Mouse (Mus musculus) neural tube, embryonic 14.5 days (tissue): Measurements from ENCODE around the gene Tnrc6b. TPM values are rescaled to one million over a fixed set of nuclear protein-coding genes. Genes with fewer than 3 reads are reported as not detected.

ENCODE experiments used
- ATAC-seq: fragments of 200-750 bp; cut with Nextera tagmentation; 2 replicates; pipeline ENCODE4 v1.8.0; 2017; ENCODE audit warnings: low read depth, mild to moderate bottlenecking, moderate TSS enrichment, moderate library complexity
- H3K27ac ChIP-seq: fragments of 300-500 bp; sonication (generic); 2 replicates; pipeline ENCODE4 v1.5.1; 2014; ENCODE audit warnings: low read depth, mild to moderate bottlenecking, control low read depth, low read length, moderate library complexity, mixed read lengths
- H3K27me3 ChIP-seq: fragments of 300-500 bp; sonication (generic); 2 replicates; pipeline ENCODE4 v1.6.1; 2014; ENCODE audit warnings: low read length; ENCODE audit not compliant: control insufficient read depth, insufficient read depth
- H3K36me3 ChIP-seq: fragments of 300-500 bp; sonication (generic); 2 replicates; pipeline ENCODE4 v1.6.1; 2014; ENCODE audit warnings: low read length, mixed read lengths; ENCODE audit not compliant: control insufficient read depth, insufficient read depth
- H3K4me1 ChIP-seq: fragments of 300-500 bp; sonication (generic); 2 replicates; pipeline ENCODE4 v1.6.1; 2014; ENCODE audit warnings: low read length; ENCODE audit not compliant: control insufficient read depth, insufficient read depth
- H3K4me2 ChIP-seq: fragments of 300-500 bp; sonication (generic); 2 replicates; pipeline ENCODE4 v1.6.1; 2014; ENCODE audit warnings: mild to moderate bottlenecking, low read depth, low read length, control low read depth
- H3K4me3 ChIP-seq: fragments of 300-500 bp; sonication (generic); 2 replicates; pipeline ENCODE4 v1.5.1; 2014; ENCODE audit warnings: low read depth, low read length, control low read depth, mixed read lengths
- H3K9ac ChIP-seq: fragments of 300-500 bp; sonication (generic); replicated peaks from 2 replicates; pipeline ENCODE4 v1.6.1; 2014; ENCODE audit warnings: low read depth, mild to moderate bottlenecking, control low read depth, low read length, mixed read lengths
- H3K9me3 ChIP-seq: fragments of 300-500 bp; sonication (generic); 2 replicates; pipeline ENCODE4 v1.6.1; 2016; ENCODE audit warnings: low read length; ENCODE audit not compliant: control insufficient read depth
- WGBS: fragments of 180-500 bp; shearing (Covaris S2); extraction: QIAGEN DNeasy Blood & Tissue Kit; methylation state at CpG from one replicate; pipeline ENCODE4 v1.1.7; 2014; 5-methylcytosine and 5-hydroxymethylcytosine counted together
- polyA plus RNA-seq: library from polyadenylated mRNA; unstranded; fragments of >200 nt; fragmentation: Nextera tagmentation; extraction: Ambion mirVana; gene quantifications from 2 replicates; pipeline ENCODE4 v1.2.1, GENCODE M21; 2014

The Tnrc6b gene
- polyA plus RNA-seq, 1 experiment from 2014 or later, result 26.5 TPM

- 90% methylated on average over 5 of the region's 5 CpGs for WGBS
- ATAC-seq, result no peak
Measured at GRCm38 (mm10) chr15:80780154-80780751, 69.1 kb downstream of the Tnrc6b start.

GRCm38 (mm10) chr15:80781218-80781806 lies 70.2 kb downstream of the Tnrc6b start:
- Histone ChIP-seq H3K4me1 (no peaks in the 10 kb centered on the region), H3K27ac (no peak overlapping the region), H3K4me3 (no peak overlapping the region), H3K9me3 (no peaks in the 10 kb centered on the region), H3K36me3 (no peaks in the 10 kb centered on the region), H3K27me3 (no peaks in the 10 kb centered on the region), H3K9ac (no peak overlapping the region), H3K4me2 (no peak overlapping the region)
- no peak for ATAC-seq
- WGBS, result 90% methylated on average over 5 of the region's 5 CpGs

More at GRCm38 (mm10) chr15:80780154-80780751, 69.1 kb downstream of the Tnrc6b start:
- no peak overlapping the region for H3K4me3 ChIP-seq
- no peaks in the 10 kb centered on the region for H3K4me1 ChIP-seq
- H3K4me2 ChIP-seq, result no peak overlapping the region
- H3K27ac ChIP-seq, result no peak overlapping the region
- no peaks in the 10 kb centered on the region for H3K9me3 ChIP-seq
- no peaks in the 10 kb centered on the region for H3K27me3 ChIP-seq
- H3K36me3 ChIP-seq, result no peaks in the 10 kb centered on the region
- no peak overlapping the region for H3K9ac ChIP-seq

GRCm38 (mm10) chr15:80784553-80784971 lies 73.4 kb downstream of the Tnrc6b start:
- H3K27me3 ChIP-seq, result no peaks in the 10 kb centered on the region
- H3K36me3 ChIP-seq, result no peaks in the 10 kb centered on the region
- no peak overlapping the region for H3K4me2 ChIP-seq
- H3K27ac ChIP-seq, result no peak overlapping the region
- H3K9ac ChIP-seq, result no peak overlapping the region
- no peaks in the 10 kb centered on the region for H3K9me3 ChIP-seq
- H3K4me3 ChIP-seq, result no peak overlapping the region
- WGBS, result 73% methylated on average over 7 of the region's 7 CpGs
- no peaks in the 10 kb centered on the region for H3K4me1 ChIP-seq
- ATAC-seq, result no peak

DNA sequence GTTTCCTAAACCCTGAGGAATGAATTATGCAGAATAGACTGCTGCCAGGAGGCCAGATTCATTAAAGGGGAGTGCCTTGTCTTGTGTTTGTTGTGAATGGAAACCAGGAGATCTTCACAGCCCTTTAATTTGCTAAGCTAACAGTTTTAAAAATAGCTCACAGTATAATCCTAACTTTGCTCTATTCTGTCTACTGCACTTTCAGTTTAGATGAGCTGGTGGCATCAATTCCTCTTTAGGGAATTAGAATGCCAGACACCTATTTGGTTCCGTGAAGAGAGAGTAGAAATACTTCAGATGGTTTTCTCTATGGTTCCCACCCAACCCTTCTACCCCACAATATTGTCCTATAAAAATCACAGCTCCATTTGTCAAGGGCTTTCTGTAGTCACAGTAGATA lies 74.6 kb downstream of the Tnrc6b start:
- no peak overlapping the region for H3K4me3 ChIP-seq
- no peaks in the 10 kb centered on the region for H3K27me3 ChIP-seq
- 73% methylated on average over 1 of the region's 1 CpGs for WGBS
- H3K9ac ChIP-seq, result no peak overlapping the region
- no peak overlapping the region for H3K27ac ChIP-seq
- no peak overlapping the region for H3K4me2 ChIP-seq
- ATAC-seq, result no peak
- no peaks in the 10 kb centered on the region for H3K36me3 ChIP-seq
- no peaks in the 10 kb centered on the region for H3K4me1 ChIP-seq
- H3K9me3 ChIP-seq, result no peaks in the 10 kb centered on the region

DNA sequence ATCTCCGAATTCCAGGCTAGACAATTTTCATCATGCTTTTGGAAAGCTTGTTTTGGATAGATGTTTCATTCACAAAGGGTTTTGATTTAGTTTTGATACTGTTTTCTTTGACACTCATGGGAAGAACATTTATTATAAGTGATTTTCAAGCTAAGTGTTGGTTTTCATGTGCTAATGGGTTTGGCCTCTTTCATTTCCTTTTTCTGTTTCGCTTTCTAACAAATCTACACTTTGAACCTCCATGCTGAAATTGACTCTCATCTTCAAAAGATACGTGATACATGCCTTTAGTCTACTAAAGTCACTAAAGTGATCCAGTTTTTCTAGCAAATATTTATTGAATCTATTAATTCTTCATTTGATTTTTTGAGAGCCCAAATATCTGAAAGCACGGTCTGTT lies 76.6 kb downstream of the Tnrc6b start:
- ATAC-seq, result no peak

DNA sequence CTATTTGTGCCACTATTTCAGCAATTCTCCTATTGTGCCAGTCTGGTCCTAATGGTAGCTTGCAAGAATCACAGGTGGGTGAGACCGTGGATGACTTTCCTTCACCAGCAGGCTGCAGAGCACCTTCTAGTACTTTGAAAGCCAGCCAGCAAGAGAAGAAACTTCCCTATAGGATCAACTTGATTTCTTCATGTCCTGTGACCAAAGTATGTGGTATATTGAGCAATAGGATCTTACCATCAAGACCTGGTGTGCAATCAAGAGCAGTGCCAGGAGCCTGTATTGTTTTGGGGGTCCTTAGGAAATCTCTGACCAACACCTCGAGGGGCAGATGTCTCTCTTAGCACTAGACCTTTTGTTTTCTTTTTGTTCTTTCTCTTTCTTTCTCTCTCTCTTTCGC lies 81.4 kb downstream of the Tnrc6b start:
- Histone ChIP-seq H3K36me3 (no peaks in the 10 kb centered on the region), H3K4me1 (peaks cover 3% of the 10 kb centered on the region; the same call in 1 of the 2 replicates), H3K4me2 (no peak overlapping the region), H3K9me3 (no peaks in the 10 kb centered on the region), H3K27me3 (no peaks in the 10 kb centered on the region), H3K27ac (no peak overlapping the region), H3K4me3 (no peak overlapping the region), H3K9ac (no peak overlapping the region)
- WGBS, result 78% methylated on average over 3 of the region's 3 CpGs
- ATAC-seq, result no peak

More for the DNA sequence above, 76.6 kb downstream of the Tnrc6b start:
- no peaks in the 10 kb centered on the region for H3K36me3 ChIP-seq
- H3K4me3 ChIP-seq, result no peak overlapping the region
- no peak overlapping the region for H3K4me2 ChIP-seq
- whole genome bisulfite sequencing, result 89% methylated on average over 4 of the region's 4 CpGs
- no peak overlapping the region for H3K27ac ChIP-seq
- no peaks in the 10 kb centered on the region for H3K27me3 ChIP-seq
- H3K9me3 ChIP-seq, result no peaks in the 10 kb centered on the region
- no peak overlapping the region for H3K9ac ChIP-seq
- H3K4me1 ChIP-seq, result no peaks in the 10 kb centered on the region

DNA sequence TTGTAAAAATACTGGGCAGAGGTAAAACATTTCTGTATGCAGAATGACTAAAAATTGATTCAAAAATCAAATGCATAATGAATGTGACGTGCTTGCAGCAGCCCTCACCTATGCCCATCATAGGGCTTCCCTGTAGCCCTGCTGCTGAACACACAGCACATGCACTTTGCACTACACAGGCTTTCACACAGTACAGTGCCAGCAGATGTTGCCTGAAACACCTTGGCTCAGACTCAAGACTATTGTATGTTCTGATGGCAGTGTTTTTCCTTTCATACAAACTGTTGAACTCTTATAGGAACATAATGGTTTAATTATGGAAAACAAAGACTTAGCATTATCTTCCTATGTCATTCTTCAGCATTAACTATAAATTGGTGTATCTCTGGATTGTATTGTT lies 84.0 kb downstream of the Tnrc6b start:
- ATAC-seq, result no peak
- no peak overlapping the region for H3K4me2 ChIP-seq
- H3K9ac ChIP-seq, result no peak overlapping the region
- H3K4me1 ChIP-seq, result peaks cover 6% of the 10 kb centered on the region; the same call in 1 of the 2 replicates
- H3K27ac ChIP-seq, result no peak overlapping the region
- H3K4me3 ChIP-seq, result no peak overlapping the region
- H3K27me3 ChIP-seq, result no peaks in the 10 kb centered on the region
- WGBS, result 81% methylated on average over 1 of the region's 1 CpGs
- H3K36me3 ChIP-seq, result no peaks in the 10 kb centered on the region
- no peaks in the 10 kb centered on the region for H3K9me3 ChIP-seq

DNA sequence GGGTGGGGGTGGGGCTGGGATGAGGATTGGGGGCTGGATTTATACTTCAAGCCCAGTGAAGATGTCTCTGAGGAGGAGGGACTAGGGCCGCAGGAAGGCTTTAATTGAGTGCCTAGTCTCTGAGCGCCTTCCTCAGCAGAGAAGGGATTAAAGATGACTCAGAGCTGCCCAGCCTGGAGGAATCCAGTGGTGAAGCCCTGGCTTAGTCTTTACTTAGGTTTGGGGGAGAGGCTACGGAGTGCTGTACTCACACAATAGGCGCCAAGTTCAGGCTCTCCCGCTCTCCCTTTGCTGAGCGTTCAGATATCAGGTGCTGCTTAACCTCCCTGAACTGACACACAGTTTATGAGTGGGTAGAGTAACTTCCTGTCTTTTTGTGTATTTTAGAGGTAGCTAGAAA lies 86.6 kb downstream of the Tnrc6b start:
- Histone ChIP-seq H3K4me2 (peak overlapping the region; percentile 63), H3K4me1 (peaks cover 21% of the 10 kb centered on the region), H3K9ac (peak overlapping the region; percentile 45), H3K4me3 (peak overlapping the region; percentile 61), H3K27ac (peak overlapping the region; percentile 64), H3K36me3 (no peaks in the 10 kb centered on the region), H3K9me3 (no peaks in the 10 kb centered on the region), H3K27me3 (no peaks in the 10 kb centered on the region)
- WGBS, result 0% methylated on average over 6 of the region's 6 CpGs
- ATAC-seq, result peak; percentile 56

GRCm38 (mm10) chr15:80798367-80799073 lies 87.4 kb downstream of the Tnrc6b start:
- H3K9me3 ChIP-seq, result no peaks in the 10 kb centered on the region
- WGBS, result 0% methylated on average over 17 of the region's 17 CpGs

More at GRCm38 (mm10) chr15:80798367-80799073, 87.4 kb downstream of the Tnrc6b start:
- no peaks in the 10 kb centered on the region for H3K36me3 ChIP-seq
- H3K9ac ChIP-seq, result peak overlapping the region; percentile 72
- H3K27ac ChIP-seq, result peak overlapping the region; percentile 90
- H3K4me3 ChIP-seq, result peak overlapping the region; percentile 61
- ATAC-seq, result peak; percentile 86
- H3K27me3 ChIP-seq, result no peaks in the 10 kb centered on the region
- peaks cover 26% of the 10 kb centered on the region for H3K4me1 ChIP-seq
- H3K4me2 ChIP-seq, result peak overlapping the region; percentile 75
